Mouse (Mus musculus): Measurements from ENCODE around the gene Extl1.
"Not testable (repeated sequence)": the region's sequence is repeated elsewhere in the genome, so short reads cannot be mapped to it uniquely, and the experiment has no call there.

GRCm38 (mm10) chr4:134383750-134384149, at the start of gene Extl1:
- not testable (repeated sequence) for TF ChIP-seq CTCF (IDR thresholded peaks at IDR 0.05; ENCODE audit: control insufficient read depth, insufficient read depth, insufficient read length); USF1 (IDR thresholded peaks at IDR 0.05; ENCODE audit: low read depth); CEBPB (IDR thresholded peaks at IDR 0.05; ENCODE audit: low read depth); MYOG (IDR thresholded peaks at IDR 0.05; ENCODE audit: control insufficient read depth, extremely low read depth, insufficient read length); MYOD1 (IDR thresholded peaks at IDR 0.05; ENCODE audit: control insufficient read depth, insufficient read length, low read depth); FOSL1 (IDR thresholded peaks at IDR 0.05; ENCODE audit: insufficient read depth, low read length, poor library complexity, severe bottlenecking); MAX (IDR thresholded peaks at IDR 0.05)

Measured in C2C12 (cell line).